11 mouse cellular contexts compared by ENCODE assay signal in genomic region chr5:136530931-136531330, GRCm38 (mm10). TPM values are rescaled to one million over a fixed set of nuclear protein-coding genes. Genes with fewer than 3 reads are reported as not detected.
DNase-seq lines count a peak whose midpoint lies in the region; ATAC-seq lines count a peak whose summit lies in the region.
"Had no signal": no experiment of that assay in that cellular context is flagged by ENCODE, and none has a peak within 500 bp of the region (broad histone marks: within the 10 kb centered on the region; RNA-seq: fewer than 3 reads in every experiment).

No protein-coding gene starts in this region.

- peak; percentile 63 to 69 for DNase-seq in heart, adult 18-20 months
- DNase-seq in heart, postnatal 25 days (ENCODE audit: low spot score), result no peak
- DNase-seq in gastrocnemius, postnatal 10 days, result peak; percentile 32
- DNase-seq in heart, postnatal 10 days, result peak; percentile 53 to 66
- peak; percentile 66 for DNase-seq in lung, postnatal 14 days
- no peak for DNase-seq in forebrain, embryonic 10.5 days (ENCODE audit: extremely low spot score, low spot score)
- DNase-seq in ovary, postnatal 36 days (ENCODE audit: low spot score), result no peak
- DNase-seq: B cell, adult 2 months had no signal

- WGBS in forebrain, embryonic 10.5 days, result 94% methylated on average over 1 of the region's 1 CpGs

- H3K9me3 ChIP-seq in forebrain, embryonic 10.5 days, result no peaks in the 10 kb centered on the region
- H3K9me3 ChIP-seq: midbrain, embryonic 12.5 days; neural tube, embryonic 12.5 days had no signal

- no peak overlapping the region for H3K4me3 ChIP-seq in forebrain, embryonic 10.5 days
- H3K4me3 ChIP-seq: midbrain, embryonic 12.5 days; neural tube, embryonic 12.5 days had no signal

- no peak for ATAC-seq in frontal cortex, adult (ENCODE audit: low TSS enrichment)

- intact Hi-C loops in heart, postnatal 25 days (cut with DNase I), result no loop called here
- intact Hi-C loops in heart, postnatal 10 days (cut with DNase I), result no loop called here

- H3K4me1 ChIP-seq in forebrain, embryonic 10.5 days, result peaks cover 11% of the 10 kb centered on the region; the same call in 1 of the 2 replicates
- H3K4me1 ChIP-seq: midbrain, embryonic 12.5 days had no signal

- no peak overlapping the region for H3K27ac ChIP-seq in forebrain, embryonic 10.5 days
- H3K27ac ChIP-seq: midbrain, embryonic 12.5 days; neural tube, embryonic 12.5 days had no signal

- no peaks in the 10 kb centered on the region for H3K27me3 ChIP-seq in forebrain, embryonic 10.5 days (ENCODE audit: poor library complexity, severe bottlenecking)
- H3K27me3 ChIP-seq: midbrain, embryonic 12.5 days; neural tube, embryonic 12.5 days had no signal

- H3K36me3 ChIP-seq in forebrain, embryonic 10.5 days (replicated peaks), result peaks cover 22% of the 10 kb centered on the region
- H3K36me3 ChIP-seq: midbrain, embryonic 12.5 days; neural tube, embryonic 12.5 days had no signal

RNA-seq across cellular contexts. Expression of gene Cux1, which starts 36.4 kb away (rescaled TPM):
- total RNA-seq in heart, adult 18-20 months (2021), result 10 to 100 TPM; 78.7 to 87.5 TPM
- total RNA-seq in heart, postnatal 25 days (2021), result 100 to 1,000 TPM in 1 of 2 experiments, 10 to 100 TPM in 1; 99.9 to 105 TPM
- total RNA-seq in gastrocnemius, postnatal 10 days (2021), result 10 to 100 TPM; 87.0 to 97.5 TPM
- total RNA-seq in heart, postnatal 10 days (2021), result 100 to 1,000 TPM; 113 to 119 TPM
- polyA plus RNA-seq in forebrain, embryonic 10.5 days (2016; fragmentation: Nextera tagmentation; extraction: Ambion mirVana), result 106 and 107 TPM in 2 replicates

Comparison
In these comparisons a context has a peak if more than half of its experiments do, and no peak if none do; other contexts are left out.
1. DNase-seq: peak in heart, adult 18-20 months (2 of 2), gastrocnemius, postnatal 10 days (single experiment), heart, postnatal 10 days (2 of 2) and lung, postnatal 14 days (single experiment); none in heart, postnatal 25 days (single experiment), forebrain, embryonic 10.5 days (single experiment) and ovary, postnatal 36 days (single experiment).